Mouse (Mus musculus): Measurements from ENCODE around the gene Smpd2.

Smpd2 gene

DNA sequence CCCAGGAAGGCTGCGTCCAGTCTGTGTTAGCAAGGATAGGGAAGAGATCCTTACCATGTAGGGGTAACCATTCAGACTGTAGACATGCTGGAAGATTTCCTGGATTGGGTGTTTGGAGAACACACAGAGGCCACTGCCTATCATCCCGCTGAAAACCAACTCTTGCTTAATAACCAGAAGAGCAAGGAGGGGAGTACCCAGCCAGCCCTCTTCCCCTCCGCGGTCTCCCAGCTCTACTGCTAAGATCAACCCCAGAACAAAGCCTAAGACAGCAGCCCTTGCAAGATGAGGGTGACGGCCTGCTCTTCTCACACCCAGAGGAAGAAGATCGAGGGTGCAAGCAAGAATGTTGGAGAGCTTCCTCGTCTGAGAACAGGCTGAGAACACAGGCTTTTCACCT, 1.3 kb downstream of the Smpd2 start:
- no peak for DNase-seq (ENCODE audit: low spot score in 2 of 2)

DNA sequence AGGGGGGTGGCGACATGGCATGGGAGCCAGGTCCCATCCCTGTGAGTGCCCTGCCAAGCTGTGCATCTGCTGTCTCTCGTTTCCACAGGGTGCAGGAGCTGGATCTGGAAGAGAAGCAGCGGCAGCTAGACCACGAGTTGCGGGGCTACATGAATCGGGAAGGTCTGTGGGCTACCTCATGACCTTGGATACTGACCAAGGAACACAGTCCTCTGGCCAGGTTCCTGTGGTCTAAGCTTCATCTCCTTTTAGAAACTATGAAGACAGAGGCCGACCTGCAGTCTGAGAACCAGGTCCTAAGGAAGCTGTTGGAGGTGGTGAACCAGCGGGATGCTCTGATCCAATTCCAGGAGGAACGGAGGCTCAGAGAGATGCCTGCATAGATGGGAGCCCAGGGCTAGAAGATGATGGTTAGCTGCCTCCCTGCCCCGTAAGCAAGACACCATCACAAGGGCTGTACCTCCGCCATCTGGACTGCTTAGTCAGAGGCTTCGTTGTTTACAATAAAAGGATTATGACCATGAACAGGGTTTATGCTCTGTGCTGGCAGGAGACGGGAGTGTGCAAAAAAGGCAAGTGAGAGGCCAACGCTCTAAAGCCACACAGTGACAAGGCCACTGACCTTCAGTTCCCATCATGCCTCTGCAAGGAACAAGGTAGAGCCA, 3.5 kb downstream of the Smpd2 start:
- no peak for DNase-seq (ENCODE audit: low spot score in 2 of 2)

DNA sequence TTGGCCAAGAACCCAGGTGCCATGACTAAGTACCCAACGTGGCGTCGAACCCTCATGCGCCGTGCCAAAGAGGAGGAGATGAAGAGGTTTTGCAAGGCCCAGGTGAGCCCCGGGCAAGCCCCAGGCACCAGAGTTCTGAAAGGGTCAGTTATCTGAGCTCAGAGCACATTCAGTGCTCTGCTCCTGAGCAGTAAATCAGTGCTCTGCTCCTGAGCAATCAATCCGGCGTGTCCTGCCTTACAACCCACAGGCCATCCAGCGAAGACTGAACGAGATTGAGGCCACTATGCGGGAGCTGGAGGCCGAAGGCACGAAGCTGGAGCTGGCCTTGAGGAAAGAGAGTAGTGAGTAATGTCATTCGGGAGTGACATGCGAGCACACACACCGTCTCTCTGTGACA, 4.4 kb downstream of the Smpd2 start:
- DNase-seq (ENCODE audit: low spot score in 2 of 2), result no peak

DNA sequence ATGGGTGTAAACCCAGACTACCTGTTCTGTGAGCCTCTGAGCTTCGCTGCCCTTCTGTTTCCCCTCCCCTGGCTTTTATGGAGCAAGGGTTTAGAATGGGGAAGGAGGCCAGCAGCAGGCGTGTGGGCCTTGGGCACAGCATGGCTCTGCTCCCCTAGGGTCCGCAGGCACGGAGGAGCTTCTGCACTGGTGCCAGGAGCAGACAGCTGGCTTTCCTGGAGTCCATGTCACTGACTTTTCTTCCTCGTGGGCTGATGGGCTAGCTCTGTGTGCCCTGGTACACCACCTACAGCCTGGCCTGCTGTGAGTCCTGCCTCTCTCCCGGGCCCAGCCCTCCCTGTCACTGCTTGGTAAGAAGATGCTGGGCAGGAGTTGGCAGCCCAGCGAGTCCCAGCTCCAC, 7.7 kb downstream of the Smpd2 start:
- DNase-seq (ENCODE audit: low spot score in 2 of 2), result no peak

DNA sequence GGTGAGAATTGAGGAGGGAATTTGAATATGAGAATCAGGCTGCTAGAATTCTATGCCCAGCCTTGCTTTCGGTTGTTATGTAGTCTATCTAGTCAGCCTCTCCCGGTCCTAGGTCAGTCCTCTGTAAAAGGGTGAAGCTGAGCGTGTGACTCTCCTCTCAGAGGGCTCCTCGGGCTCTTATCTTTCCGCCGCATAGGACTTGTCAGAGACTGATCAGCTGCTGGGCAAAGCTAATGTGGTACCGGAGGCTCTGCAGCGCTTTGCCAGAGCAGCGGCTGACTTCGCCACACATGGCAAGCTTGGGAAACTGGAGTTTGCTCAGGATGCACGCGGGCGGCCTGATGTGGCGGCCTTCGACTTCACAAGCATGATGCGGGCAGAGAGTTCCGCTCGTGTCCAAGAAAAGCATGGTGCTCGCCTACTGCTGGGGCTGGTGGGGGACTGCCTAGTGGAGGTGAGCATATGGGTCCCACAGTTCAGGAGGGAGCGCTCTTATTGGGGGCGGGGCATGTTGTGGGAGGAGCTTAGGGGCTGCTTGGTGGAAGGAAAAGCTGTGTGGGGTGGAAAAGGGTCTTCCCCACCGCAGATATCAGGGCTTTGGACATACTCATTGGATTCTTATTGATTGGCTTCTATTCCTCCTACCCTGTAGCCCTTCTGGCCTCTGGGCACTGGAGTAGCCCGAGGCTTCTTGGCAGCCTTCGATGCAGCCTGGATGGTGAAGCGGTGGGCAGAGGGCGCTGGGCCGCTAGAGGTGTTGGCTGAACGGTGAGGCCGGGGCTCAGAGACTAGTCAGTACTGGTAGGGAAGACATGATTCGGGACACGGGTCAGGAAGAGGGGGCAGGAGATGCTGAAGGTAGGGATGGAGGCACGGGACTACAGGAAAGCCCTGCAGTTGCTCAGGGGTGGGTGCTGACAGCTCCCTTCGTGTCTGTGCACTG, 9.0 kb downstream of the Smpd2 start:
- DNase-seq (ENCODE audit: low spot score in 2 of 2), result no peak

DNA sequence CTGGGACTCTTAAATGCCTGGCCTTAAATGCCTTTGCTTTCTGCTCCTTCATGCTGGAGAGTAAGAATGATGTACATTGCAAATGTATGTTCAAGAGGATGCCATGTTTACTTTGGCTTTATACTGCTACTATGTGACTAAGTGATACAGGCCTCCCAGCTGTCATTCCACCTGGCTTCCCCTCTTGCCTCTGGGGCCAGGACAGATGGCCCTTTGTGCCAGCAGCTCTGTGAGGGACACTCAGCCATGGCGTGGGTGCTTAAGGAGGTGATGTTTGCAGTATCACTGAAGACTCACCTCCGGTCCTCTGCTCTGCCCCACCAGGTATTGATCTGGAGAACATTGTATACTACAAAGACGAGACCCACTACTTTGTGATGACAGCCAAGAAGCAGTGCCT, 10.2 kb downstream of the Smpd2 start:
- DNase-seq (ENCODE audit: low spot score in 2 of 2), result no peak

DNA sequence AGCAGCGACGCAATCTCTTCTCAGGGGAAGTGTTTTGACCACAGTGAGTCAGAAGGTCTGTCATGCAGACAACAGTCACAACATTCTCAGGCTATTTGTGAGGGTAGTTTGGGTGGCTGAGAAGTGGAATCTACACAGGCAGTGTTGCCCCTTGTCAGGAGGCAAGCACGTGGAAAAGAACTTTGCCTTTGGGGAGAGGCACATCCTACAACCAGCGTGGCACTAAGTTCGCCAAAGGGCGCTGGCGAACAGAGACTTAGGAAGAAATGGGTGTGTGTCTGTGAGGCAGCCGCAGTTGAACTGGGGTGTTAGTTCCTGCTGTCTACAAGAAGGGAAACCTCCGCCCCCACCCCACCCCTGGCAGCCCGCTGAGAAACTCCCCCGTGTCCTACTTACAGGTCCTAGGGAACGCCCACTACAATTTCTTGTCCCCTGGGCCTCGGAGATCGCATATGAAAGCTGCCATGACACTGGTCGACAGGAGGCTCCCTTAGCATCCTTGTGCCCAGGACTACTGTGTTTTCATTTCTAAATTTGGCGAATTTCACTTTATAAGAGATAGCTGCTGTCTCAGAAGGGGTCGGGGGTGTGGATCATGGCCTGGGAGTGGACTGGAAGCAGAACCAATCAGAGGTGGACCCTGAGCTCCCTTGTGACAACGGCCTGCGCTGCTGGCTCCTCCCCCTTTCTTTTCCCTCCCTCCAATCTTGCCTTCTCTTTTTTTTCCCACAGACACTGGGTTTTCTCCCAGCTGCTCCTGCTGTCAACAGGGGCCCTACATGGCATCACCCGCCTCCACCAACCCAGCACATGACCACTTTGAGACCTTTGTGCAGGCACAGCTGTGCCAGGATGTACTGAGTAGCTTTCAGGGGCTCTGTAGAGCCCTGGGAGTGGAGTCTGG, 12.6 kb downstream of the Smpd2 start:
- DNase-seq (ENCODE audit: low spot score in 2 of 2), result peak in 1 of 2 experiments; percentile 32

DNA sequence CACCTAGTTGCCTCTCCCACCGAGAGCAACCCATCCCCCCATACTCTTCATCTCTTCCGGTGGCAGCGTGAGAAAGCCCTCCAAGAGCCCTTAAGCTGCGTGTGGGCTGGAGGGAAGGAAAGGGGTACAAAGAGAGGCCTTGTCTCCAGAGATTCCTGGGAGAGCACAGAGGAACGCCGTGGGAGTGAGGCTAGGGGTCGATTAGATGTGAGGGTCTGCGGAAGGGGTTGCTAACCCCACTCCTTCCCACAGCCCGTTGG, 13.2 kb downstream of the Smpd2 start:
- DNase-seq (ENCODE audit: low spot score in 2 of 2), result no peak

DNA sequence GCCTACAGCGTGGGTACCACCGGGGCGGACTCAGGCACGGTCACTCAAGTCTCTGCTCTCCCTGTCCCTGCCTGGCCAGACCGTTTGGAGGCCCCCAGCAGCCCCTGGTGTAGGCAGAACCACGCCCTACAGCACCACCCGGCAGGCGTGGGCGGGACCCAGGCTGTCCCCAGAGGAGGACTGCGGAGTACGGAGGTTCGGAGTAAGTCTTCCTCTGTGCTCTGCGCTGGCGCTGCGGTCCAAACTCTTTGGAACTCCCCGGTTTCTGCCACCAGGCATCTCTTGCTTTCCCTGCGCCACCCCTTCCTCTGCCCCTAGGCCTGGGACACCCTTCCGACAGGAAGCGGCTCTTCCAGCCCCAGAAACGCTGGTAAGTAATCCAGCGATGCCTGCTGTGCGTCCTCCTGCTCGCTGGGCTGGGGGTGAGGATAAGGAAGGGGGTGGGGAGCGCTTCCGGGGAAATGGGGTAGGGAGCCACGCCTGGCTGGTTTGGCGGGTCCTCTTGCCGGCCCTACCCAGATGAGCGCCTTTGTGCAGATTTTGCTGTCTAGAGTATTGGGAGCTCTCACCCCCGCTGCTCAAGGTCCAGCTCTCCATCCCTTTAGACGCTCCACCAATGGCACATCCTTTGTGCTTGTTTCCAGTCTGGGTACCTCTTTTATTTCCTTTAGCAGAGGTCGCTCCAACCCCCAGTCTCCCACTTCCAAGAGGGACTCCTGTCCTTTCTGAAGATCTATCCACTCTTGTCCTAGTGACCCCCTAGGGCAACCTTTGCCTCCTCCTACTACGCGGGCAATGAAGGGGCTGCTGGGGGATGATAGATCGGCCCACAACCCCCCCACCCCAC, 13.8 kb downstream of the Smpd2 start, which contains the start of gene Mical1:
Gene Mical1, plus strand, starts transcription at position 144 of the 847 bp plus-strand sequence.
- DNase-seq (ENCODE audit: low spot score in 2 of 2), result peak; percentile 48 to 51

DNA sequence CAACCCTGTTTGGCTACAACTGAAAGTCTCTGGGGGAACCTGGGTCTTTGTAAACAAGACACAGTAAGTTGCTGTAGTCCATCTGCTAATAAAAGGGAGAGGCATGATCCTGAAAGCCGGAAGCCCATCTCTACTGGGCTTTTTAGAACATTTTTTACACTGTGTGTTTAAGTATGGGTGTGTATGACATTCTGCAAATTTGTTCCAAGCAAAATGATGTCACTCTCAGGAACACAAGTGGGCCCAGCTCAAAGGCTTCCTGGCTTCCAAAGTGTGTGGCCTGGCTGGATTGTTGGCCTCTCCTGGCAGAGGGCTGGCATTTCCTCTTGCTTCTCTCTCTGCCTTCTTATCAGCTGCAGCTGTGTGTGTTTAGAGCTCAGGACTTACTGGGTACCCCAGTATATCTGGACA, 15.2 kb downstream of the Smpd2 start:
- DNase-seq (ENCODE audit: low spot score in 2 of 2), result no peak

DNA sequence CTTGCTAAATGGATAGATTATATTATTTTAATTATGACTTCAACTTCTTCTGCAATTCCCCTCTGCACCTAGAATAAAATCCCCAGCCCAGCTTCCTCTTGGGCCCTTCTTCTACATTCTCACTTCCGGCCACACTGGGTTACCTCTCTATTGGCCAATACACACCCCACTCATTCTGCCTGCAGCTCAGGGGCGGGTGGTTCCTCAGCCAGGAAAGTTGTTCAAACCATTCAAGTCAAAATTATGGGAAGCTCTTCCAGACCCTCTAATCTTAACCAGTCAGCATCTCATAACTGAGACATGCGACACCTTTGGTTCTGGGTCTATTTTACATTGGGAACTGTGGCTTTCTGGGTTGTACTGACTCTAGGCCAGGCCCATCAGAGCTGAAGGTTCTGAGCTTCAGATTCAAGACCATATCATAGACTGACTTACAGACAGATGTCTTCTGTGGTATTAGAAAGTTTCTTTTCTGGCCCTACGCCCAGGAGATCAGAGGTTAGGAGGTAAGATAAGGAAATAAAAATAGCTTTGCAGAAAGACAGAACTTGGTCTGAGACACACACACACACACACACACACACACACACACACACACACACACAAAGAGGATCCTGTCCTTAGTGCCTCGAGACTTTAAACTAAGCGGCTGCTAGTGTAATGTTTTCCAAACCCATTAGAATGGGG, 16.2 kb downstream of the Smpd2 start:
- no peak for DNase-seq (ENCODE audit: low spot score in 2 of 2)

DNA sequence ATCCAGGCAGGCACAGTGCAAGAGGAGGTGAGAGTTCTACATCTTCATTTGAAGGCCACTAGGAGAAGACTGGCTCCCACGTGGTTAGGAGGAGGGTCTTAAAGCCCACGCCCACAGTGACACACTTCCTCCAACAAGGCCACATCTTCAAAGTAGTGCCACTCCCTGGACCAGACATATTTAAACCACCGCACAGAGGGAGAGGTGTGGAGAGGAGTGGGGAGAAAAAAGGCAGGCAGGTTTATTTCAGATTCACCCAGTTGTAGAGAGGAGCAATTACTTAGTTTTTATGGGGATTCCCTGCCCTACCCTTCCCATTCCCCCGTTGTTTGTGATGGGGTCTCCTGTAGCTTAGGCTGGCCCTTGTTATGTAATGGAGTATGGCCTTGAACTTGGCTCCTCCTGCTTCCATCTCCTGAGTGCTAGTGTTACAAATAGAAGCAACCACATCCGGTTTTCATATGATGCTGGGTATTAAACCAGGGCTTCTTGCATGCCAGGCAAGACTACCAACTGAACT, 17.1 kb downstream of the Smpd2 start:
- DNase-seq (ENCODE audit: low spot score in 2 of 2), result no peak

DNA sequence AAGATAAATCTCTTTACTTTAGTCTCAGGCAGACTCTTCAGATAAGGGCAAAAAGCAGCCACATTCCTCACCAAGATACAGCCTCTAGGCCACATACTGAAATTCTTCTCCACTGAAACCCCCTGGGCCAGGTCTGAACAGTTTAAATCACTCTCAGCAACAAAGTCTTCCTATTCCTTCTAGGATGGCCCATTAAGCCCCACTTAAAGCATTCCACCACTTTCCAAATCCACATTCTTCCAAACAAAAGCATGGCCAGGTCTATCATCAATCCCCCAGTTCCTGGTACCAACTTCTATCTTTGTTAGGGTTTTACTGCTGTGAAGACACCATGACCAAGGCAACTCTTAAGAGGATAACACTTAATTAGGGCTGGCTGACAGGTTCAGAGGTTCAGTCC, 17.6 kb downstream of the Smpd2 start:
- no peak for DNase-seq (ENCODE audit: low spot score in 2 of 2)

DNA sequence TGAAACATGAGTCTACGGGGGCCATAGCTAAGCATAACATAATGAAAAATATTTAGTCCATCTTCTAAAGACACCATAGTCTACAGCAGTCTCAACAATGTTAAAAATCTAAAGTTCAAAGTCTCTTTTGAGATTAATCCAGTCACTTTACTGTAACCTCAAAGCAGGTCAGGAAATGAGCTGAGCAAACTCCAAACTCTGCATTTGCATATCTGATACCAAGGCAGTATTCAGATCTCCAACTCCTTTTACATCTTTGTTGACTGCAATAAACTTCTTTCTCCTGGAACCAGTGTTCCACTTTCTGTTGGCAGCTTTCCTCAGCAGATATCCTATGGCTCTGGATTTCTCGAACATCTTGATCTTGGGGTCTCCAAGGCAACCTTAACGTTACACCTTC, 19.5 kb downstream of the Smpd2 start:
- no peak for DNase-seq (ENCODE audit: low spot score in 2 of 2)

DNA sequence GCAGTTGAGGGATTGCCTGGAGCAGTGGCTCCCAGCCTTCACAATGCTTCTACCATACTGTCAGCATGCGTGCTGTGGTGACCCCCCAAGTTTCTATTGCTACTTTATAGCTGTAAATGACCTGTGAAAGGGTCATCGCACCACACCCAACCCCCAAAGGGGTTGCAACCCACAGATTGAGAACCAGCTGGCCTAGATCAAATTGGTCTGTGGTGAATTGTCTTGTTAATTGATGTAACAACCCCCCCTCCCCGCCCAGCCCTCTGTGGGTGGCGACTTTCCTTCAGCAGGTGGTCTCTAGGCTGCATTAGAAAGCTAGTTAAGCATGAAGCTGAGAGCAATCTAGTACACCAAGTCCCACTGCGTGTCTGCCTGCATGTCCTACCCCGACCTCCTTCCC, 22.8 kb downstream of the Smpd2 start:
- no peak for DNase-seq (ENCODE audit: low spot score in 2 of 2)

DNA sequence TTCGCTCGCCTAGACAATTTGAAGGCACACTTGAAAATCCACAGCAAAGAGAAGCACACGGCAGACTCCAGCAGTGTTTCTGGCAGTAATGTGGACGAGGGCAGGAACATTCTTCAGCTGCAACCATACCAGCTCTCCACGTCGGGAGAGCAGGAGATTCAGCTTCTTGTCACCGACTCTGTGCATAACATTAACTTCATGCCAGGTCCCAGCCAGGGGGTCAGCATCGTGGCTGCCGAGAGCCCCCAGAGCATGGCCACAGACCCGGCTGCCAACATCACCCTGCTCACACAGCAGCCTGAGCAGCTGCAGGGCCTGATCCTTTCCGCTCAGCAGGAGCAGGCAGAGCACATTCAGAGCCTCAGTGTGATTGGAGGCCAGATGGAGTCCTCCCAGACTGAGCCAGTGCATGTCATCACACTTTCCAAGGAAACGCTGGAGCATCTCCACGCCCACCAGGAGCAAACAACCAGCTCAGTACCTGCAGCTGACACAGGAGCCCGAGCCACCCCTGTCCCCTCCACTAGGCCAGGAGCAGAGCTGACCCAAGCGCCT, 25.7 kb downstream of the Smpd2 start:
- DNase-seq (ENCODE audit: low spot score in 2 of 2), result no peak

DNA sequence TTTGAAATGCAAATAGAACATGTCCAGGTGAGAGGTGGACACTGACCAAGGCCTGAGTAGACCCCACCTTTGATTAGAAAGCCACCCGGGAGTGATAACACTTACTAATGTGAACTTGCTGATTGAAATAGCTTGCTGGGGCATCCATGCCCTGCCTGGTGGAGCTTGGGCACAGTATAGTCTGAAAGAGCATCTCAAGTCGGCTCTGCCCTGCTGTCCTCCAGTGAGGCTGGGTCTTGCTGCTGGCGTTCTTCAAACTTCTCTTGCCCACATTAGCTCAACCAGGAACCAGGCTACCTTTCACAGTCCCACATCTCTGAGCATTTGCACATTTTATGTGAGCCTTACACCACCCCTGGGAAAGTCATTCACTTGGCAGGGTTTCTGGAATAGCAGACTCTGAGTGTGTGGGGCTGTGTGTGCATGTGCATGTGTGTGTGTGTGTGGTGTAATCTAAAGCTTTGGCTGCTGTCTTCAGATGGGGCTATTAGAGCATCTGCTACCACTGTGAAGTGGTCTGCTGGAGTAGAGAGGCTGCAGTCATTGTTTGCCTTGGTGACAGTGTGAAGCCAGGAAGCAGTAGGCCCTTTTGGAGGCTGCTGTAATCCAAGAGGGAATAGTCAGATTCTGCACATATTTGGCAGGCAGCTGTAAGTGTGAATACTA, 29.0 kb downstream of the Smpd2 start:
- DNase-seq (ENCODE audit: low spot score in 2 of 2), result no peak

DNA sequence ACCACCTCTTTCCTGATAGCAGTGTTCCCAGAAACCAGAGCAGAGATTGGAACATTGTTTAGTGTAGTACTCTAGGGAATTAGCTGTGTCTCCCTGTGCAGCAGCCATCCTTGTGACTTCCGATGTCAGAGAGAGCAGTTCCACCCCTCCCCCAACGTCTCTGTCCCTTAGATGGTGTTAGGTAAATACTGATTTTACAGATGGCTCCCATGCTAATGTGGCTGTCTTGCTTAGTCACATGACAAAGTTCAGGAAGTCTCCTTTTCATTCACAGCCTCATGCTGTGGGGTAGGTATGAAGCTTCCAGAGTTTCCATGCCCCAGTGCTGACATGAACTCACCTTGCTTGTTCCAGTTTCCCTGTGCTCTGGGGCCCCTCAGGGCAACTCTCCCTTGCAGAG, 29.7 kb downstream of the Smpd2 start:
- no peak for DNase-seq (ENCODE audit: low spot score in 2 of 2)

DNA sequence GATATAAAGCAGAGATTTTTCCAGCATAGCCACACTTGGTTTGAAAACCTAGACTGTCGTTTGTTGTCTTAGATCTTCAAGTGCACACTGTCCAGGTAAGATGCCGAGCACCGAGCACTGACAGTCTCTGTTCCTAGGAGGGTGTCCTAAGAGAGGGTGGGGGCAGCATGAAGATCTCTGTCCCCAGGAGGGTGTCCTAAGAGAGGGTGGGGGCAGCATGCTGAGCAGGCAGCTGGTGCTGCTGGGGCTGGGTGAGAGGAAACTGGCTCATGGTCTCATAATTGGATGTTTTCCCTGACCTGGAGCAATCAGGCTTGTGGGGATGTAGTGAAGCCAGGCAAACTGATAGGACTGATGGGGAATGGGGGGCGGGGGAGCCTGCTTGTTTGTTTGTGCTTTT, 30.2 kb downstream of the Smpd2 start:
- DNase-seq (ENCODE audit: low spot score in 2 of 2), result no peak

DNA sequence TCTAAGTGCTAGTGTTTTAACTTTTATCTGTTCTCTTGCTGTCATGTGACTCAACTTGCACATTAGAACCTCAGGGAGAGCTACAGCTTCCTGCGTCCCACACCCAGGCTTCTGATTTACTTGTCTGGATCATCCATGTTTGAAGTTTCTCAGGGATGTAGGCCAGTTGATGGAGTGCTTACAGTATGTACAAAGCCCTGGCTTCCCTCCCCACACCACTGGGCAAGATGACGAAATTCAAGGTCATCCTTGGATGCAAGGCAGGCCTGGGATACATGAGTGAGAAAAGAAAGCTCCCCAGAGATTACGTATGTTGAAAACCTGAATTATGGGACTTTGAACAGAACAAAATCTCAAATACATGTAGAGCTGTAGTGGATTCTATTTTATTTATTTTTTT, 37.4 kb downstream of the Smpd2 start:
- DNase-seq (ENCODE audit: low spot score in 2 of 2), result no peak

Measured in right cerebral cortex, postnatal 36 days (tissue).